Mouse (Mus musculus) lung, postnatal 4 days (tissue): ENCODE data around the gene Tspan14.

Source experiments
- DNase-seq, 2 experiments: peaks; one replicate each; pipeline ENCODE4 v3.0.0; 2021

The Tspan14 gene

DNA sequence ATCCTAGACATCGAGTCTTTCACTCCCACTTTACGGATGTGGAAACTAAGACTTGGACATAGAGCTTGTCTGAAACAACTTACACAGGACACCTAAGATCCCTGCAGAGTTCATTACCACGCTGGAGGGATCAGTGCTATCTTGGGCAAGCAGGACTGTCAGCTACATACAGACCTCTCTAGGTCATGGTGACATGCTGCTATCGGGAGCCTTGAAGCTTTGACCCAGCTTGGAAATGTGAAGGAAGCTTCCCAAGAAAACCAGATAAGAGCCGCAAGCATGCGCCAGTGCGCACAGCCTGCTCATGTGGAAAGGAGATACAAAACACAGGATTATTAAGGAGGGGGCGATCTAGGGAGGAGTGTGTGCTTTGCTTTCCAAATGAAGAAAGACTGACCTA lies 50.8 kb downstream of the Tspan14 start:
- no peak for DNase-seq

DNA sequence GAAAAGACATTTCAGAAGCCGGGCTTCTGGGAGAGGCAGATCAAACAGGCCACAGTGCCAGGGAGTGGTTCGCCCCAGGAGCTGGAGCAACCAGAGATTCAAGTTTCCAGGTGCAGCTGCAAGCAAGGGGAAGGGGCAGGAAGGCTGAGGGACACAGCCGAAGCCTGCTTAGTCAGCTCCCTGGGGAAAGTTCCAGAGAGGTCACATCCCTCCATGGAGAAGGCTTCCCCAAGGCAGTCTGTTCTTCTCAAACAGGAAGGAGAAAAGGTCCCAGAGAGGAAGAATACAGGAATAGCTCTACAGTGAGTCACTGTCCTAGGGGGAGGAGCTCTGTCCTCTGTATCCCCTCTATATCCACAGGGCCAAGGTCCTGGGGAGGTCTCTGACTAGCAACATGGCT lies 51.9 kb downstream of the Tspan14 start:
- no peak for DNase-seq

DNA sequence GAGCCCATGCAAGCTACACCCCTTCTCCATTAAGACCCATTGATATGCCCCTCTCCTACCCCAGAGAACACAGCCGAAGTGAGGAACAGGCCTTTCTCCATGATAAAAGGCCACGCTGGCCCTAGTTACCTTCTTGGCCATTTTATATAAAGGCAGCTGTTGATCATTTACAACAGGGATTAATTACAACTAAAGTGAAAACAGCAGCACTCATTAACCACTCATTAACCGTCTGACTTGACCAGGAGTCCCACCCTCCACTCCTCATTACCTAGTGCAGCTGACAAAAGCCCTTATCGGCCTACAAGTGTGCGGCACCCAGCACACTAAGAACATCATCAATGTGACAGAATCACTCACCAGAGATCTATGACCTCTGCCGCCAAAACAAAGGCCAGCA lies 52.9 kb downstream of the Tspan14 start:
- no peak for DNase-seq

DNA sequence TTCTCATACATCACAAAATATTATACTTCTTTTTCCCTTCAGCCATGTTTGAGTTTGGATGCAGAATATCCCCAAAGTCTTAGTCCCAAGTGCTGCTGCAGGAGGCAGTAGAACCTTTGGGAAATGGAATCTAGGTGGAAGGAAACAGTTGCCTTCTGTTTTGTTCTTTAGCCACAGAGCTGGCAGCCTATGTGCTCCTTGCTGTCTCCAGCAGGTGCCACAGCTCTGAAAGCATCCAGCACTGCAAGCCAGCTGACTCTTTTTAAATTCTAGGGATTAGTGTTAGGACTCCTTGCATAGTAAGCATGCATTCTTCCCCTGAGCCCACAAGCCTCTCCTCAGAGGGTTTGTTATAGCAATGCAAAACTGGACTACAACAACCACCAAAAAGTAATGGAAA lies 55.1 kb downstream of the Tspan14 start:
- no peak for DNase-seq

DNA sequence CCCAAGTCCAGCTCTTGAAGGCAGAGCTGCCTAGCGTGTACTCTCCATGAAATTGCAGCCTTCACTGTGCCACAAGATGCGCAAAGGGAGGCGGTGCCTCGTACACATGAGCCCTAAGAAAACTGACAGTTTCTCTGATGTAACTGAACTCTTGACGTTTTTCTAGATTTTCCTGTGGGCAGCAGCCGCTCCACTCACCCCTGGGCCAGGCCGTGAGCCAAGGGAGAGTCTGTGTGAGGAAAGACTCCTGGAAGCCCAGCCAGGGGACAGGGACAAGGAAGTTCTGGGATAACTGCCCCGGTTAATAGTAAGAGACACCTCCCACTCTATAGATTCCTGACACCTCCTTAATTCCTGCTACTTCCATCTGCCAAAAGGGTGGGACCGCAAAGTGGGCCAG lies 57.8 kb downstream of the Tspan14 start:
- DNase-seq: no peak

DNA sequence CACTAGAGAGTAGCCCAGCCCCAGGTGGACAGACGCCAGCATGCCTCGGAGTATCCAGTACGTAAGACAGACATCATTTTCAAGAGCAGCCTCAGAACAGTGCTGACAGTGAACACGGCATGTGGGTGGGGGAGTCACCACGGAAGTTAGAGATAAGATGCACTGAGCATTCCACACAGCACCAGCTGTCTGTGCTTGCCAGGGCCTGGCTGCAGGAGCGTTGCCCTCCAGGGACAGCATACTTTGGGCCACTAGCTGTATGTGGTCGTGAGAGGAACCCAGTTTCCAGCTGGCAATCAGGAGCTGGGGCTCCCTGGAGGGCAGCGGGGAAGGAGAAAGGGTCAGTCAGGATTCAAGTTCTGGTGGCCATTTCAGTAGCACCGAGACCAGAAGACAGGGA lies 59.8 kb downstream of the Tspan14 start:
- DNase-seq: no peak

DNA sequence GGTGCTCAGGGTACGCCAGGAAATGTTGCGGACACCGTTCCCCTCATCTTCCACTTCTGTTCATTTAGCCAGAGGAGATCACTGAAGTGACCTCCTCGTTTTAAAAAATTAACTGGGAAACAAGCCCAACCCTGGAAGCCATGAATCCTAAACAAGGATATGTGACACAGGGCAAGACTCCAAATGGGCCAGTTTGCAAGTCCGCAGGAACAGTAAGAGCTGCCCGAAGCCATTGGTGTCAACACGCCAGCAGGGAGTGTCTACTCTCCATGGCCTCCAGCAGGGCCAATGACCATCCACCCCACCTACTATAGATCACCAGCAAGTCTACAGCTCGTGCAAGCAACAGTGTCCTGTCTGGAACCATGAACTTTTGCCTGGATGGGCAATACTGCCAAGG lies 60.8 kb downstream of the Tspan14 start:
- no peak for DNase-seq

DNA sequence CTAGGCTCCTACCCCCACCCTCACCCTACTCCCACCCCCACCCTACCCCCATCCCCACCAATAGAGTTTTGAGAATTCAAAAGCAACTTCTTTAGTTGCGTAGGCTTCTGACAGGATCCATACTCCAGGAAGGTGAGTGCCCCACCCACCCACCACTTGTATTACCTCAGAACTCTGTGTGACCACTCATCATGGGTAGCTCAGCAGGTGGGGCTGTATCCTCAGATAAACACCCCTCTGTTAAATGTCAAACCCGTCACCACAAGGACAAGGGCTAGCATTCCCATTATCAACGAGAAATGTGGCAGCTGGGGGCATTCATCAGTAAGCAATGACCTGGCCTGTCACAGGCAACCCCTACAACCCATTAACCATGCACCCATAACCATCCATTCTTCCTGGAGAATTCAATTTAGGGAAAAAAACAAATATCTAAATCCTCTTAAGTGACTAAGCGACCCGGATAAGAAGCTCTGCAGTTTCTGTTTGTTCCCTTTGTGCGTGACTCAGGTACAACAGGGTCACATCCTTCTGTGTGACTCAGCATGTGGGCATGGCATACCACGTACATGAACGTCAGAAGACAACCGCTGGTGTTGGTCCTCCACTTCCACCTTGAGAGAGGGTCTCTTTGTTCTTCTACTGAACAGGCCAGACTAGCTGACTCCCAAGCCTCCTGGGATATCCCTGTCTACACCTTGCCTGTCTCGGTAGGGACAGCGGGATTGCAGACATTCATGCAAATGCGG lies 64.1 kb downstream of the Tspan14 start:
- DNase-seq: no peak

DNA sequence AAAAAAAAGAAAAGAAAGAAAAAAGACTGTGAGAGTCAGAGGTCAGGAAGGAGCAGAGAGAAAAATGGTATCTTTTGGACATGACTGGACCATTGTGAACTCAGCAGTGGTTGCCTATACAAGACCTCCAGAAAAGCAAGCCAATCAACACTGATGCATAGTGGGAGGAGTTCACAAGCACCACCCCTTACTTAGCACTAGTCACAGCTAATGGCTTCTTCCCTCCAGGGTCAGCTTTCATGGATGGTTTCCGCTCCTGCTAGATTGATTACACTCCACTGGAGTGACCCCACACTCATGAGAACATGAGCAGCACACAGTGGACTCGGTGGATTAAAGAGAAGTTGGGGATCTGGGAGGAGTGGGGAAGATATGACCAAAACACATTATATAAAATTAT lies 66.3 kb downstream of the Tspan14 start:
- no peak for DNase-seq

DNA sequence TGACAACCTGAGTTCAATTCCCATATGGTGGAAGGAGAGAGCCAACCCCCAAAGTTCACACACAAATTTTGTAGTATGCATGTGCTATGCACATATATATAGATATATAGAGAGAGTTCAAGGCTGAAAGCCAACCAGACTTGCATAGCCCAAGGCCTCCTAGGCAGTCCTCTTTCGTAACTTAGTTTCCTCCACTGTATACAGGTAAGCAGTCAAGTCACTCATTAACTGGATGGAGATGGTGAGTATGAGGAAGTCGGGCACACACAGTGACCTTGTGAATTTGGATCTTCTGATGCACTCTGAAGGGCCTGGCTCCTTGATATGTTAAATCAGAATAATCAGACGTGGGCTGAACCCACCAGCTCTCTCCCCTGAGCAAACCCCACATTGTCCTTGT lies 68.7 kb downstream of the Tspan14 start:
- DNase-seq: no peak

DNA sequence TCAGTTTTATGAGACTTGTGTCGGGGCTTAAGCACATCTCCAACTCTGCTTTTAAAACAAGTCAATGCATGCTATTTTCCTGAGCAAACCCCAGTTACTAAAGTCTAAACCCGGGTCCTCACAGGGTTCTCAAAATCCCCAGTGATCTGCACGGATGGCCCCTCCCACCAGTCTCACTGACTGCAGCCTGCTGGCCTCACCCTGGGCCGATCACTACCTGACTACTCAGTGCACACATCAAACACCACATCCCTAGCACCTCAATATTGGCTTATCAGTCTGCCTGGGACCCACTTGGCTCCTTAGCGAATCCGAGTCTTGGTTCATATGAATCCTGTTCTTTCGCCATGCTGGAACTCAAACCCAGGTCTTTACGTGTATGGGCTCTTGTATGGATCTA lies 70.9 kb downstream of the Tspan14 start:
- DNase-seq: no peak

DNA sequence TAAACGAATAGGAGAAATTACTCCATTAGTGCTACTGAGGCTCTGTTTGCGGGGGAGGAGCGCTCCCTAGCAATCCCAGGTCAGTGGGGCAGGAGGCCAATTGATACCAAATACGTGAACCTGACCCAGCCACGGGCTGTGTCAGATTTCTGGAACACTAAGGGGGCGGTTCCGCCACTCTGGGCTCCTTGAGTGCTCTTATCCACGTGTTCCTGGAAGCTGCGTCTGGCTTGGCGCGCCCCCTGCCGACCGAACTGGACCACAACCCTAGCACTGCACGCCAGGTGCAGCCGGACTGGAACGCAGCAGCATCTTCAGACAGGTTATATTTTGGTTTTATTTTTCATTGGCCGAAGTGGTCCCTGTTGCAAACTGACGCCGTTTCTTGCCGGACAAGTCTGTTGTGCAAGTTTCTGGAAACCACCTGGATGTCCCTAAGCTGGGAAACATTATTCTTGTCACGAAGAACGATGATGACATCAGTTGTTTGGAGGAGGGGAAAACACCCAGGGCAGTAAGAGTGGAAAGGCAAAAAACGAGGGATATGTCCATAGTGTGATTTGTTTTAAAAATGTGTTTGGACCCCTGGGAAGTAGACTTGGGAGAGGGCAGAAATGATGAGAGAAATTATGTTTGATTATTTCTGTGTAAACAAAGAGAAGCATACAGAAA lies 71.9 kb downstream of the Tspan14 start:
- DNase-seq: peak; percentile 83 to 86

DNA sequence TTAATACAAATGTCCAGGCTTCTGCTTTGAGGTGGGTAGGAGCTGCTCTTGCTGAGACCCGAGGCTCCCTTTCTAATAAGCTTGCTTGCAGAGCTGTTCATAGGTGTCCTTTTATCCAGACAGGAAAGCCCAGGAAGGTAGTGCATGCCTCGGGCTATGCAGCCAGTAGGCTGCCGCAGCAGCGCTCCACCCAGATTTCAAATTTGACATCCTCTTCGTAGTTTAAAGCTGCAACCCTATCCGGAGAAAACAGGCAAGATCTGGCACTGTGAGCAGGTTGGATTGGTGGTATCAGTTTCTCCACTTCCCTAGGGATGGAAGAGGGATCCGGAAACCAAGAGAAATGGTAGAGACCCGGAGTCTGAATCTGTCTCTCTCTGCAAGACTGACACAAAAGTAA lies 72.7 kb downstream of the Tspan14 start:
- DNase-seq: no peak

DNA sequence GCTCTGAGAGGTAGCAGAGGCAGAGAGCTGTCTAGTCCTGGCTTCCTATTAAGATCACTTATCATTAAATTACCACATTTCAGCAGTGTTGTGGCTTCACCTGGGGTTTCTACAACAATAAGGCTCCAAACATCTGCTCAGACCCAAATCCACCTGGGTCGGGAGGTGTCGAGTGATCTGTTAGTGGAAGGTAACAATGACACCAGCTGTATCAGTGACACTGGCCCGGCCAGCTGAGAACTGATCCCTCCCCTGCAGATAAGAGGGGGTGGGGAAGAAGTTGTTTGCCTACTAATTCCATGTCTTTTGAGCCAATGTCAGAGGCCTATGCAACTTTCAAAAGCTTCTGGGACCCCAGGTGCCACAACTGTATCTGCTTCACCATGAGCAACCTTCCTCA lies 73.4 kb downstream of the Tspan14 start, which contains the start of gene Sh2d4b:
TSS of gene Sh2d4b (minus strand) at position 71 of the 400 bp plus-strand sequence.
- DNase-seq: no peak

DNA sequence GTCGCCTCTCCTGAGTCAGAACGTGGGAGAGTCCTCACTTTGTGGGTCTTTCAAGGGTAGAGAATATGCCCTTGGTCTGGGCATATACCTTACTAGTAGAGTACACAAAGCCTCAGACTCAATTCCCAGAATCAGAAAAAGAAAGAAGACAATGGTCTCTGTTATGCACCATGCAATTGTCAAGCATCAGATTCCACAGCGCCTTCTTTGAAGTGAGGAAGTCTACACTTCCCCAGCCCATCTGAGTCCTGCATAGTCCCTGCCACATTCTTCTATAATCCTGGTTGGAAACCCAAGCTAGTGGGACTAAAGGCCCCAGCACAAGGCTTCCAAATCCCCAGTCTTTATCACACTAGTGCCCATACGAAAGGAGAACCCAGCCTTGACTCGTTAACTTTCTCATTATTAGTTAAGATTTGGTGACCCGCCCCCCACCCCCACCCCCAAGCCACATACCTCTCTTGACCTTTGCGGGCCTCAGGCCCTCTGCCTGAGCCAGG lies 74.2 kb downstream of the Tspan14 start:
- DNase-seq: no peak

DNA sequence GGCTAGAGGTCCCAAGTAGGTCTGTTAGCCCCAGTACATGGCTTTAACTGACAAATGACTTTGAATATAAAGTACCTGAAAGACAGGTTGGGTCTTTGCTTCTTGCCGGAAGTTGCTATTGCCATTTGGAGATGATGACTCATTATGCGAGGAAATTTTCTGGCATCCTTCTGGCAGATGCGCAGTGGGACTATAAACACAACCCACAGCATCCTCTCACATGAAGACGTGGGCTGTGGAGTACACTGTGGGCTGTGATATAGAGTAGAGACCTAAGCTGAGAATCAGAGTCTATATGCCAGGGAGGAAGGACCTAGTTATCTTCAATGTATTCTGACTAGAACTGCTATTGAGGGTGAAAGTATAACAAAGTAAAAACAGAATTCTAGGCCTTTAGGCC lies 75.1 kb downstream of the Tspan14 start:
- no peak for DNase-seq

DNA sequence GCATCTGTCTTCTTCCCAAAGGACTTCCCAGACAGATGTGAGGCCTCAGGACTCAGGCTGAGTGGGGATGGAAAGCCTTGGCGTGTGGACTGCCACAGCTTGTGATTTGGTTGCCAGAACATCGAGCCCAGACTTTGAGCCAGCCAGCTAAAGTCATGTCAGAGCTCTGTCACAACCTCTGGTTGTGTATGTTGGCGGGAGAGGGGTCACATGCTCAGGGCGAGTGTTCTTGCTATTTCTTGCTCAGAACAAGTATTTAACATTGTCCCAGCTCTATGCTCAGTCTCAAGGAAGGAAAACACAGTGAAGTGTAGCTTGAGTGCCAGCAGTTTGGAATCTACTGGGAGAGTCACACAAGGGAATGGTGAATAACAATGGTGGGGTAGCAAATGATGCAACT lies 76.9 kb downstream of the Tspan14 start:
- peak in 1 of 2 experiments; percentile 56 for DNase-seq

DNA sequence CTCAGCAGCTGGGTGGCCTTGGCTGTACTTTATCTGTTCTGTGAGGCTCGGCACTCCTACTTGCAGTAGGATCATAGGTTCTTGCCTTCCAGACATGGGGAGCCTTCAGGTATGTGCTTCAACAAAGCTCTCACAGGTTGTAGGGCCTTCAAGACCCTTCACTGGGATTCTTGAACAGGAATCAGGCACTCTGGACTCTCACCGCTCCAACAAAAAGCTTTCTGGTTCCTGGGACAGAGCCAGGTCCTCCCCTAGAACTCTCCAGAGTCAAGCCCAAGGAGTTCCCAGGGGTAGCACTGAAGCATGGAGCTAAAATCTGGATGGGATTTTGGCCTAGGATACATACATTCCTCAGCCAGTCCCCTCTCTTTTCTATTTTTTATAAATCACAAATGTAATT lies 77.4 kb downstream of the Tspan14 start:
- no peak for DNase-seq

DNA sequence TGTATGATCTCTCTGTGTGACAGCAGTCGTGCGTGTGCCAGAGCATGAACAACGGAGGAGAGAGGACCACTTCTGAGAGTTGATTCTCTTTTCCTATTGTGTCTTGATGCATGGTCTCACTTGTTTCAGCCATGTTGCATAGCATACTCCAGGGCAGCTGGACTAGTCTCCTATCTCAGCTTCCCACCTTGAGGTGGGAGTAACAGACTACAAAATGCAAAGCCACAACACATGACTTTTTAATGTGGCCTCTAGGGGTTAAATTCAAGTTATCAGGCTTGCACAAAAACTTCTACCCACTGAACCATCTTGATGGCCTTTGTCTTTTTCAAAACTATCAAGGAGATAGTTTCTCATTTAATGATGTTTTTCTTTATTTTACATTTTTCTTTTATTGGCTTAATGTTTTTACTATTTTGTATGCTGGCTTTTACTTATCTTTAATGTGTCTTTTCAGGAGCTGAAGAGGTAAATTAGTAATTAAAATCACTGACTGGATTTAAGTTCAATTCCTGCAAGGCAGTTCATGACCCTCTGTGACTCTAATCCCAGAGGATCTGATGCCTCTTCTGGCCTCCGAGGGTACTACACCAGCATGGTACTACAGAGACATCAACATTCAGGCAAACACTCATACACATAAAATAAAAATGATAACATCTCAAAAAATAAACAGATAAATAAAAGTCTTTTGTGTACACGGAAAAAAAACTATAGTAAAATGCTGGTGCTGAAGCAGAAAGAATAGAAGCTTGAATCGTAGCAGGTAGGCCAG lies 80.0 kb downstream of the Tspan14 start:
- peak in 1 of 2 experiments; percentile 33 for DNase-seq

DNA sequence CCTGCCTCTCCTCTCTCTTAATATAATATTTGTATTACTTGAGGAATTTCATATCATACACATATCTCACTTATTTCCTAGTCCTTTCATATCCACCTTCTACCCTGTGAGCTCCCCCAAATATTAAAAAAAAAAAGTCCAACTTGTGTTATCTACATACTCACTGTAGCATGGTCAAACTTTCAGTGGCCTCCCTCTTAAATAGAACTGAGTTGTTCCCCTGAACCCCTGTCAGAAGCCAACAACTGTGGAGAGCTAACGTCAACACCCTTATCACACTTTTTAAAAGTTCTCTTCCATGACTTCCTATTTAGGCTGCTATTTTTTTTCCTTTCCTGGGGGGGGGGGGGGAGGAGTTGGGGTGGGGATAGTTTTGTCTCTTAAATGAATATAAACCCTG lies 80.9 kb downstream of the Tspan14 start:
- DNase-seq: no peak

DNA sequence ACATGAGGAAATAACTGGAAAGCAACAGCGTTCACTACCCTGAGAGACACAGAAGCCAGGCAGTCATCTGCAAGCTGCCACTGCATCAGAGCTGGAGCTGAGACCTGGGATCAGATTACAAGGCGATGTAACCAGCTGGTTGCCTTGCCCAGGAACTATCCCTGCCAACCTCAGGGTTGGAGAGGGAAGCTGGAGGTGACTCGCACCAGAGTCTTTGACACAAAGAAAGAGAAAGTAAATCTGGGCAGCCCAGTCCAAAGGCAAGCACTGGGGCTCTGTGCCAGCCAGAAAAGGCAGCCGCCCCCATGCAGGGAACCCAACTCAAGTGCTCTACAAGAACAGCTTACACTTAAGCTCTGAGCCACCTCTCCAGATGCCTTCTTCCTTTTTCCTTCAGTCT lies 81.4 kb downstream of the Tspan14 start:
- peak; percentile 33 to 57 for DNase-seq

DNA sequence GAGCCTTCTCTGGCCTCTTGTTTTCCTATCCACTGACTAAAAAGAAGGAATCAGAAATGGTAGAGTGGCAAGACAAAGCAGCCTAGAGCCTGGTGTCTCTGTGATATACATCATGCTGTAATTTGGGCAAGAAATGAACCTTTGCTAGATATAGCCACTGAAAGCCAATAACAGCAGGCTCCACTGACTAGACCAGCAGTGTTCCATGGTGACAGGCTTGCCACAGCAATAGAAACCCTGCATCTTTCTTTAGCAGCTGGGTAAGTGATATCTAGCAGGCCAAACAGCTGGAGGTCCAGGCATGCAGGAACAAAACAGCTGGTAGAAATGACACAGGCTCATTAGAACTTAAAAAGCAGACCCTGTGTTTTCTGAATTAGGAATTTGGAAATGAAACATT lies 92.0 kb downstream of the Tspan14 start:
- no peak for DNase-seq

DNA sequence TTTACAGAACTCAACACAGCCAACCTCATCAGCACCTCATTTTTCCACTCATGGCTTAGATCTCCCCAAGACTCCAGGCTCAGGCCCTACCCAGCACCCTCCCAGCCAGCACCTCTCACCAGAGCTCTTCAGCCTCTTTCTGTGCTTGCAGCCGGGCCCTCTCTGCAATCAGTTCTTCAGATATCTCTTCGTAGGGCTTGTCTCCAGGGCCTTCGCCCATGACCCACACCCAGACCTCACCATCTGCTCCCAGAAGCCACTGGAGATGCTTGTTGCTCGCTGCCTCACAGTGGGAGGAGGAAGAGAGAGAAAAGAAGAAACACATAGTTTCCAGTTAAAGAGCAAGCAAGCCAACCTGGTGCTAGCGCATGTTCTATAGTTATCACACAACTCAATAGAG lies 92.6 kb downstream of the Tspan14 start:
- no peak for DNase-seq

DNA sequence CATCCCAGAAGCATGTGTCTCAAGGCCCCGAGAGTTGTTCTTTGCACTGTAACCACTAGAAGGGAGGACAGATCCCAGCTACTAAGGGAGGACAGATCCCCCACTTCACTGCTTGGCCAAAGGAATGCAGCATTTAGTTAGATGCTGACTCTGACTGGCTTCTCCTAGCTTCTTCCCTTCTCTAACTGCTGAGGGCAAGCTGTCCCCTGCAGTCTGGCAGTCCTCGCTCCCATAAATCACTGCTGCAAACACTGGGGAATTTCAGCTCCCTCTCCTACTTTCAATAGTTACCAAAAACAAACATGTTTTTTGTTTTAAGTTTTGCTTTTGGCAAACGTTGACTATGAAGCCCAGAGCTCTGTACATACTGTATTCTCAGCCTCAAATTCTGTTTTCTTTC lies 96.0 kb downstream of the Tspan14 start:
- DNase-seq: no peak
